In the genomic region with DNA sequence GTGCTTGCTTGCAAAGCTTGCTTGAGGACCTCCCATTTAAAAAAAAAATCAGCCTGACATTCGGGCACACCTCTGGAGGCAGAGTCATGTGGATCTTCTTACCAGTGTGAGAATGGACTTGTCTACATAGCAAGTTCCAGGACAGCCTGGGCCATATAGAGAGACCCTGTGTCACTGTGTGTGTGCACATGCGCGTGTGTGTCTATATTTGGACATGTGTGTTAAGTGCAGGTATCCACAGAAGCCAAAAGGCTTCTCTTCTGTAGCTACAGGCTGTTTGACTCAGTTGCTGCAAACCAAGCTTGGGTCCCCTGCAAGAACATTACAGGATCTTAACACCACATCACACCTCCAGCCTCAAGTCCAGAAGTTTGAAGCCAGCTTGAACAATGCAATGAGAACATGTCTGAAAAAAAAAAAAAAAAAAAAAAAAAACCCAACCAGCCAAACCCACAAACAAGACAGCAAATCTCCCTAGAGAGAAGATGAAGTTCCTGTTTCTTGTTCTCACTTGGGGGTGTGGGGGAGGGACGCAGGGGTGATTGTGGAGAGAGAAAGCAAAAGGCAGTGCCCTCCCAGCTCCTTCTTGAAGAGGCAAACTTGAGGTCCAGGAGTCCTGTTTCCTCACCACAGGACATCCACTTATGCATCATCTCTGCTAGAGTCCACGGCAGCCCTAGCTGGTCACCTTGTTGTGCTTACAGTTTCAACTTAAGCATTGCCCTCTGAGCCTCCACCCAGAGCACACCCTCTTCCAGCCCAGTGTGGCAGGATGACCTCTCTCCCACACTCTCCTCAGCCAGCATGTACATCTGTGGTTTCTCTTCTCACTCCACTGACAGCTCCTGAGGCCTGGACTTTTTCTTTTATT, we compare ENCODE assay signal across 11 mouse cellular contexts. TPM values are rescaled to one million over a fixed set of nuclear protein-coding genes. Genes with fewer than 3 reads are reported as not detected.
DNase-seq lines count a peak whose midpoint lies in the region; ATAC-seq lines count a peak whose summit lies in the region.
"Had no signal": no experiment of that assay in that cellular context is flagged by ENCODE, and none has a peak within 500 bp of the region (broad histone marks: within the 10 kb centered on the region; RNA-seq: fewer than 3 reads in every experiment).

No protein-coding gene starts in this region.

- H3K9me3 ChIP-seq in heart, embryonic 16.5 days (replicated peaks; ENCODE audit: control insufficient read depth, low read length): peaks cover 6% of the 10 kb centered on the region; the same call in 1 of the 2 replicates

- H3K27ac ChIP-seq in heart, embryonic 16.5 days (ENCODE audit: low read length): 0 out of 2 replicates have a peak overlapping the region, but pooled peaks have one; percentile 24
- H3K27ac ChIP-seq: embryonic facial prominence, embryonic 13.5 days had no signal

- peak overlapping the region; percentile 21; the same call in 1 of the 2 replicates for H3K4me2 ChIP-seq in heart, embryonic 16.5 days (ENCODE audit: low read depth, low read length)
- H3K4me2 ChIP-seq: embryonic facial prominence, embryonic 13.5 days had no signal

- 39% methylated on average over 5 of the region's 5 CpGs for WGBS in heart, embryonic 16.5 days

- no peak overlapping the region; the same call in 1 of the 2 replicates for H3K9ac ChIP-seq in heart, embryonic 16.5 days (ENCODE audit: low read length)
- H3K9ac ChIP-seq: embryonic facial prominence, embryonic 13.5 days had no signal

- H3K27me3 ChIP-seq in heart, embryonic 16.5 days (ENCODE audit: control insufficient read depth, insufficient read depth, low read length): no peaks in the 10 kb centered on the region
- H3K27me3 ChIP-seq: embryonic facial prominence, embryonic 13.5 days had no signal

- H3K4me1 ChIP-seq in heart, embryonic 16.5 days (ENCODE audit: control insufficient read depth, insufficient read depth, low read length): peaks cover 10% of the 10 kb centered on the region
- H3K4me1 ChIP-seq: embryonic facial prominence, embryonic 13.5 days had no signal

- peak; percentile 15 for DNase-seq in thymus, postnatal 25 days
- no peak for DNase-seq in thymus, adult 18-20 months
- DNase-seq in lung, postnatal 25 days (ENCODE audit: low spot score): peak; percentile 46
- no peak for DNase-seq in frontal cortex, postnatal 10 days (ENCODE audit: low spot score in 2 of 2)
- no peak for DNase-seq in ovary, adult 18-20 months (ENCODE audit: low spot score)
- no peak for DNase-seq in adrenal gland, postnatal 4 days (ENCODE audit: low spot score in 2 of 2)
- no peak for DNase-seq in frontal cortex, adult 2 months (ENCODE audit: extremely low spot score in 1 of 2, low spot score in 1 of 2)
- DNase-seq: gastrocnemius, postnatal 14 days; right cerebral cortex, adult 18-20 months had no signal

- no peak overlapping the region for H3K4me3 ChIP-seq in heart, embryonic 16.5 days (ENCODE audit: low read length)
- H3K4me3 ChIP-seq: embryonic facial prominence, embryonic 13.5 days had no signal

- H3K36me3 ChIP-seq in heart, embryonic 16.5 days (ENCODE audit: control insufficient read depth, insufficient read depth): no peaks in the 10 kb centered on the region
- H3K36me3 ChIP-seq: embryonic facial prominence, embryonic 13.5 days had no signal

- ATAC-seq in heart, embryonic 16.5 days (replicated peaks; ENCODE audit: extremely low read depth, insufficient read depth, low FRiP score): peak; percentile 75

RNA-seq across cellular contexts. Expression of gene Themis2, which starts 11.8 kb away (rescaled TPM):
- 1.2 and 1.9 TPM in 2 replicates for polyA plus RNA-seq in heart, embryonic 16.5 days (2015; fragmentation: Nextera tagmentation; extraction: Ambion mirVana)
- total RNA-seq in adrenal gland, postnatal 4 days (2021): 1 to 10 TPM; 2.6 to 2.8 TPM
- 1.1 and 1.2 TPM in 2 replicates for polyA plus RNA-seq in frontal cortex, adult 2 months (2012; rRNA removed)

RNA-seq across cellular contexts. Expression of gene Ppp1r8, which starts 35.0 kb away (rescaled TPM):
- polyA plus RNA-seq in heart, embryonic 16.5 days (2015; fragmentation: Nextera tagmentation; extraction: Ambion mirVana): 37.1 and 42.9 TPM in 2 replicates
- 10 to 100 TPM; 56.5 to 56.7 TPM for total RNA-seq in adrenal gland, postnatal 4 days (2021)
- polyA plus RNA-seq in frontal cortex, adult 2 months (2012; rRNA removed): 59.8 and 62.1 TPM in 2 replicates

RNA-seq across cellular contexts. Expression of gene Rpa2, which starts 39.9 kb away (rescaled TPM):
- polyA plus RNA-seq in heart, embryonic 16.5 days (2015; fragmentation: Nextera tagmentation; extraction: Ambion mirVana): 68.6 and 72.8 TPM in 2 replicates
- 10 to 100 TPM; 31.9 to 38.5 TPM for total RNA-seq in adrenal gland, postnatal 4 days (2021)
- 13.2 and 16.6 TPM in 2 replicates for polyA plus RNA-seq in frontal cortex, adult 2 months (2012; rRNA removed)

RNA-seq across cellular contexts. Expression of gene Smpdl3b, which starts 51.0 kb away (rescaled TPM):
- polyA plus RNA-seq in heart, embryonic 16.5 days (2015; fragmentation: Nextera tagmentation; extraction: Ambion mirVana): 3.9 and 5.1 TPM in 2 replicates
- total RNA-seq in adrenal gland, postnatal 4 days (2021): 1 to 10 TPM; 2.2 to 3.0 TPM
- polyA plus RNA-seq in frontal cortex, adult 2 months (2012; rRNA removed): 2.2 and 3.1 TPM in 2 replicates

Comparison
In these comparisons a context has a peak if more than half of its experiments do, and no peak if none do; other contexts are left out.
1. DNase-seq: peak in thymus, postnatal 25 days (single experiment) and lung, postnatal 25 days (single experiment); none in thymus, adult 18-20 months (0 of 2), frontal cortex, postnatal 10 days (0 of 2), ovary, adult 18-20 months (single experiment), adrenal gland, postnatal 4 days (0 of 2) and frontal cortex, adult 2 months (0 of 2).